ENCODE assay signal across 8 mouse cellular contexts in the genomic region with DNA sequence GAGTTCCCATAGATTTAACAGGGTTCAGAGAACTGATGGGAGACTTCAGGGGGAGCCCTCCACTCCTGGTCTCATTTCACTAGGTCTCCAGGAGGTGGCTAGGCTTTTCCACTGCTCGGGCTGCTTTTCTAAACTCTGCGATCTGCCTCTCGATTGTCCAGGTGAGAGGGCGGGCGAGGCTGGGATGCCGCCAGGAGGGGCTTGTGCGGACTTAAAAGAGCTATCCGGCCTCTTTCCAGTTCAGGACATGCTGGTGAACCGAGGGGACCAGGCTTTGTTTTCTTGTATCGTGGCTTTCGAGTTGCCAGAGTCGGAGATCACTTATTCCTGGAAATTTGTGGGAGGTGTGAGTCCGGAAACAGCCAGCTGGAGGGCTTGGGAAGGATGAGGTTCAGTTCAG. TPM values are rescaled to one million over a fixed set of nuclear protein-coding genes. Genes with fewer than 3 reads are reported as not detected.
DNase-seq lines count a peak whose midpoint lies in the region; ATAC-seq and TF ChIP-seq lines count a peak whose summit lies in the region.

No protein-coding gene starts in this region.

- H3K27ac ChIP-seq in heart, embryonic 10.5 days = peak overlapping the region; percentile 89
- H3K27ac ChIP-seq in ES-Bruce4 (ENCODE audit: insufficient read depth, low read length) (peak overlapping the region; percentile 63), macrophage (peak overlapping the region; percentile 88)
- H3K27ac ChIP-seq in hindbrain, embryonic 15.5 days (replicated peaks) = peak overlapping the region; percentile 88

- H3K9ac ChIP-seq in ES-Bruce4 (ENCODE audit: low read depth, poor library complexity, severe bottlenecking) = peak overlapping the region; percentile 38
- H3K9ac ChIP-seq in hindbrain, embryonic 15.5 days = peak overlapping the region; percentile 60

- TF ChIP-seq POLR2A in ES-Bruce4 (IDR thresholded peaks at IDR 0.05; ENCODE audit: insufficient read depth, low read length) = no peak

- TF ChIP-seq CTCF in ES-Bruce4 (IDR thresholded peaks at IDR 0.05; ENCODE audit: low read depth, low read length) = no peak

- H3K27me3 ChIP-seq in heart, embryonic 10.5 days (ENCODE audit: insufficient read depth, poor library complexity, severe bottlenecking) = no peaks in the 10 kb centered on the region
- H3K27me3 ChIP-seq in ES-Bruce4 (ENCODE audit: control insufficient read depth, insufficient read depth, low read length, poor library complexity, severe bottlenecking) = no peaks in the 10 kb centered on the region
- H3K27me3 ChIP-seq in hindbrain, embryonic 15.5 days = no peaks in the 10 kb centered on the region

- peaks cover 7% of the 10 kb centered on the region; the same call in 1 of the 2 replicates for H3K79me2 ChIP-seq in macrophage (ENCODE audit: inconsistent target)

- 7% methylated on average over 13 of the region's 13 CpGs for WGBS in heart, embryonic 10.5 days
- WGBS in hindbrain, embryonic 15.5 days = 7% methylated on average over 13 of the region's 13 CpGs
- WGBS in macrophage (ENCODE audit: missing documents) = 42% methylated on average over 13 of the region's 13 CpGs

- DNase-seq in heart, embryonic 10.5 days (ENCODE audit: low spot score) = no peak
- DNase-seq in heart, adult 9 months (ENCODE audit: low spot score in 2 of 2) = no peak
- peak; percentile 37 for DNase-seq in embryo, embryonic 10.5 days (ENCODE audit: low spot score)
- DNase-seq in B cell, adult 2 months = no peak
- no peak for DNase-seq in urinary bladder, postnatal 25 days (ENCODE audit: low spot score)

- peak overlapping the region; percentile 65 for H3K4me3 ChIP-seq in heart, embryonic 10.5 days
- H3K4me3 ChIP-seq in ES-Bruce4 (ENCODE audit: low read depth, low read length) (peak overlapping the region; percentile 70), macrophage (ENCODE audit: inconsistent target) (peak overlapping the region; percentile 80; the same call in 1 of the 2 replicates)
- peak overlapping the region; percentile 46 for H3K4me3 ChIP-seq in hindbrain, embryonic 15.5 days

- H3K4me1 ChIP-seq in heart, embryonic 10.5 days = peaks cover 49% of the 10 kb centered on the region
- H3K4me1 ChIP-seq in ES-Bruce4 (ENCODE audit: control insufficient read depth, insufficient read depth, low read length) = no peaks in the 10 kb centered on the region
- H3K4me1 ChIP-seq in hindbrain, embryonic 15.5 days (replicated peaks) = peaks cover 59% of the 10 kb centered on the region

- peak overlapping the region; percentile 77 for H3K4me2 ChIP-seq in hindbrain, embryonic 15.5 days

- no peak for TF ChIP-seq EP300 in ES-Bruce4 (IDR thresholded peaks at IDR 0.05; ENCODE audit: insufficient read depth, low read depth, low read length)

- peaks cover 54% of the 10 kb centered on the region for H3K36me3 ChIP-seq in heart, embryonic 10.5 days
- H3K36me3 ChIP-seq in ES-Bruce4 (ENCODE audit: control insufficient read depth, insufficient read depth, low read length, poor library complexity, severe bottlenecking) (0 out of 2 replicates have a peak, but pooled peaks cover 2% of the 10 kb centered on the region), macrophage (ENCODE audit: inconsistent target) (no peaks in the 10 kb centered on the region)
- H3K36me3 ChIP-seq in hindbrain, embryonic 15.5 days = peaks cover 2% of the 10 kb centered on the region; the same call in 1 of the 2 replicates

- no peaks in the 10 kb centered on the region for H3K9me3 ChIP-seq in heart, embryonic 10.5 days
- no peaks in the 10 kb centered on the region for H3K9me3 ChIP-seq in ES-Bruce4 (replicated peaks; ENCODE audit: control insufficient read depth, insufficient read depth, low read length, poor library complexity, severe bottlenecking)
- H3K9me3 ChIP-seq in hindbrain, embryonic 15.5 days = no peaks in the 10 kb centered on the region

- ATAC-seq in hindbrain, embryonic 15.5 days (ENCODE audit: low FRiP score, low read depth) = no peak

RNA-seq across cellular contexts. Expression of a gene that starts 10.5 kb away (rescaled TPM):
- 30.7 and 32.3 TPM in 2 replicates for polyA plus RNA-seq in heart, embryonic 10.5 days (2016; fragmentation: Nextera tagmentation; extraction: Ambion mirVana)
- polyA plus RNA-seq in ES-Bruce4 (2011; ENCODE audit: insufficient read depth, insufficient read length, low read depth, missing spikeins) (81.0 and 82.4 TPM in 2 replicates), macrophage (2018) (0.64 to 1.0 TPM (median 0.86 TPM) in 3 replicates)
- 25.5 and 28.3 TPM in 2 replicates for polyA plus RNA-seq in hindbrain, embryonic 15.5 days (2015; fragmentation: Nextera tagmentation; extraction: Ambion mirVana)
- 100 to 1,000 TPM in 7 of 26 experiments, 10 to 100 TPM in 19; 15.1 to 273 (median 57.3) TPM for total RNA-seq in macrophage (2018; cell fraction: chromatin; rRNA removed)
- 1 to 10 TPM in 23 of 26 experiments, under 1 TPM in 3; 0.82 to 7.7 (median 2.2) TPM for total RNA-seq in macrophage (2018; cell fraction: cytosol; rRNA removed)
- 100 to 1,000 TPM in 7 of 26 experiments, 10 to 100 TPM in 19; 22.2 to 176 (median 70.3) TPM for total RNA-seq in macrophage (2018; cell fraction: nucleus; rRNA removed)

RNA-seq across cellular contexts. Expression of a gene that starts 17.6 kb away (rescaled TPM):
- polyA plus RNA-seq in heart, embryonic 10.5 days (2016; fragmentation: Nextera tagmentation; extraction: Ambion mirVana) = 0.68 and 1.1 TPM in 2 replicates
- not detected in 2 replicates for polyA plus RNA-seq in ES-Bruce4 (2011; ENCODE audit: insufficient read depth, insufficient read length, low read depth, missing spikeins)
- polyA plus RNA-seq in hindbrain, embryonic 15.5 days (2015; fragmentation: Nextera tagmentation; extraction: Ambion mirVana) = 1.1 TPM in 2 replicates
- total RNA-seq in macrophage (2018; cell fraction: chromatin; rRNA removed) = not detected
- total RNA-seq in macrophage (2018; cell fraction: cytosol; rRNA removed) = under 1 TPM in 1 of 26 experiments, not detected in 25; 0.07 TPM
- total RNA-seq in macrophage (2018; cell fraction: nucleus; rRNA removed) = not detected
- not detected in 3 replicates for polyA plus RNA-seq in macrophage (2018)

RNA-seq across cellular contexts. Expression of a gene that starts 46.3 kb away (rescaled TPM):
- 0.10 TPM in 1 of 2 replicates, not detected in the other for polyA plus RNA-seq in heart, embryonic 10.5 days (2016; fragmentation: Nextera tagmentation; extraction: Ambion mirVana)
- not detected in 2 replicates for polyA plus RNA-seq in ES-Bruce4 (2011; ENCODE audit: insufficient read depth, insufficient read length, low read depth, missing spikeins)
- polyA plus RNA-seq in hindbrain, embryonic 15.5 days (2015; fragmentation: Nextera tagmentation; extraction: Ambion mirVana) = 0.18 and 0.31 TPM in 2 replicates
- total RNA-seq in macrophage (2018; cell fraction: chromatin; rRNA removed) = 10 to 100 TPM in 9 of 26 experiments, 1 to 10 TPM in 5, not detected in 12; 1.2 to 66.2 (median 17.9) TPM
- total RNA-seq in macrophage (2018; cell fraction: cytosol; rRNA removed) = 100 to 1,000 TPM in 1 of 26 experiments, 10 to 100 TPM in 12, 1 to 10 TPM in 5, under 1 TPM in 8; 0.22 to 148 (median 21.1) TPM
- total RNA-seq in macrophage (2018; cell fraction: nucleus; rRNA removed) = 100 to 1,000 TPM in 4 of 26 experiments, 10 to 100 TPM in 9, 1 to 10 TPM in 7, under 1 TPM in 2, not detected in 4; 0.45 to 175 (median 38.1) TPM
- polyA plus RNA-seq in macrophage (2018) = 1.2 to 2.3 TPM (median 2.2 TPM) in 3 replicates

RNA-seq across cellular contexts. Expression of a gene that starts 50.2 kb away (rescaled TPM):
- polyA plus RNA-seq in heart, embryonic 10.5 days (2016; fragmentation: Nextera tagmentation; extraction: Ambion mirVana) = not detected in 2 replicates
- polyA plus RNA-seq in ES-Bruce4 (2011; ENCODE audit: insufficient read depth, insufficient read length, low read depth, missing spikeins) = not detected in 2 replicates
- polyA plus RNA-seq in hindbrain, embryonic 15.5 days (2015; fragmentation: Nextera tagmentation; extraction: Ambion mirVana) = 0.18 TPM in 1 of 2 replicates, not detected in the other
- 100 to 1,000 TPM in 5 of 26 experiments, 10 to 100 TPM in 9, 1 to 10 TPM in 5, under 1 TPM in 1, not detected in 6; 0.90 to 166 (median 23.0) TPM for total RNA-seq in macrophage (2018; cell fraction: chromatin; rRNA removed)
- 100 to 1,000 TPM in 1 of 26 experiments, 10 to 100 TPM in 12, 1 to 10 TPM in 7, under 1 TPM in 6; 0.42 to 112 (median 26.0) TPM for total RNA-seq in macrophage (2018; cell fraction: cytosol; rRNA removed)
- total RNA-seq in macrophage (2018; cell fraction: nucleus; rRNA removed) = 100 to 1,000 TPM in 9 of 26 experiments, 10 to 100 TPM in 8, 1 to 10 TPM in 8, not detected in 1; 1.5 to 475 (median 44.9) TPM
- 1.1 to 6.3 TPM (median 2.6 TPM) in 3 replicates for polyA plus RNA-seq in macrophage (2018)

RNA-seq across cellular contexts. Expression of a gene that starts 50.2 kb away (rescaled TPM):
- polyA plus RNA-seq in heart, embryonic 10.5 days (2016; fragmentation: Nextera tagmentation; extraction: Ambion mirVana) = not detected in 2 replicates
- not detected in 2 replicates for polyA plus RNA-seq in ES-Bruce4 (2011; ENCODE audit: insufficient read depth, insufficient read length, low read depth, missing spikeins)
- polyA plus RNA-seq in hindbrain, embryonic 15.5 days (2015; fragmentation: Nextera tagmentation; extraction: Ambion mirVana) = not detected in 2 replicates
- under 1 TPM in 1 of 26 experiments, not detected in 25; 0.59 TPM for total RNA-seq in macrophage (2018; cell fraction: chromatin; rRNA removed)
- not detected for total RNA-seq in macrophage (2018; cell fraction: cytosol; rRNA removed)
- under 1 TPM in 1 of 26 experiments, not detected in 25; 0.46 TPM for total RNA-seq in macrophage (2018; cell fraction: nucleus; rRNA removed)
- not detected in 3 replicates for polyA plus RNA-seq in macrophage (2018)

Comparison
In these comparisons a context has a peak if more than half of its experiments do, and no peak if none do; other contexts are left out.
1. RNA of a gene that starts 10.5 kb away (polyA plus RNA-seq): 81.0 to 82.4 TPM in ES-Bruce4, 30.7 to 32.3 TPM in heart, embryonic 10.5 days and 25.5 to 28.3 TPM in hindbrain, embryonic 15.5 days; 0.64 to 1.0 TPM in macrophage; every median in the first group is over 10 times any median in the second.
2. Peak in every context shown above with its lines, with median percentiles within 50 percentile points of each other: H3K27ac ChIP-seq and H3K4me3 ChIP-seq.